Comparison of ENCODE assay signal across 8 mouse cellular contexts in the genomic region with DNA sequence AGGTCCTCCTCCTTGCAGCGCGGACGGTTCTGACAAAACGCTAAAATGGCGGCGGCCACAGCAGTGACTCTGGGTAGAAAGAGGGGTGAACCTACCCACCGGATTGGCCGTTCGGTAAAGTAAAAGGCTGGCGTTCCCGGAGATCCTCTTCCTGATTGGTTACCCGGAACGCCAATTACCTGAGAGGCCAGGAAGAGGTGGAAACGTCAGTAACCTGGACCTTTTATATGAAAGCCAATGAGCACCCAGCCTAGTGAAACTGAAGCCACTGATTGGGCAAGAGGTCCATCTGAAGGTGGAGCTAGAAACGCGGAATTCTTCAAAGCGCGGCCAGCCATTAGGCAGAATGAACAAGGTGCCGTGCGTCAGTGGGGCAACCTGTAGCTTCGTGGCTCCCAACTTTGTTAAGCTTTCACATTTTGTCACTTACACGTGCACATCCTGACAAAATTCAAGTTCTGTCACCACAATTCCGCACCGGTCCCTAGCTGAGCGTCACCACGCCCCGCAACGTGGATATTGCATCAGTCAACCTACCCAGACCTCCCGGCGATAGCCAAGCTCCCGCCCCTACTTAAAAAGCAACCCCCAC. TPM values are rescaled to one million over a fixed set of nuclear protein-coding genes. Genes with fewer than 3 reads are reported as not detected.
DNase-seq lines count a peak whose midpoint lies in the region; ATAC-seq and TF ChIP-seq lines count a peak whose summit lies in the region.

A gene (minus strand): TSS at position 71 of the 592 bp plus-strand sequence.

- peak within 1 kb of the TSS; percentile 65 for H3K4me2 ChIP-seq in kidney, embryonic 14.5 days (replicated peaks; ENCODE audit: low read depth, low read length)
- H3K4me2 ChIP-seq in limb, embryonic 15.5 days = peak within 1 kb of the TSS; percentile 69

- WGBS in kidney, embryonic 14.5 days = under 1% methylated on average over 31 of the region's 31 CpGs
- under 1% methylated on average over 31 of the region's 31 CpGs for WGBS in limb, embryonic 15.5 days

- H3K27me3 ChIP-seq in kidney, embryonic 14.5 days (ENCODE audit: control insufficient read depth, insufficient read depth, low read length) = no peaks in the 10 kb centered on the region
- no peaks in the 10 kb centered on the region for H3K27me3 ChIP-seq in limb, embryonic 15.5 days

- ATAC-seq in kidney, embryonic 14.5 days (ENCODE audit: low FRiP score, low TSS enrichment) = peak; percentile 98
- peak; percentile 97 for ATAC-seq in limb, embryonic 15.5 days (ENCODE audit: insufficient number of reproducible peaks, low FRiP score, low TSS enrichment, low read depth)

- H3K9me3 ChIP-seq in kidney, embryonic 14.5 days (ENCODE audit: control insufficient read depth, low read length) = no peaks in the 10 kb centered on the region
- H3K9me3 ChIP-seq in limb, embryonic 15.5 days = no peaks in the 10 kb centered on the region

- H3K4me3 ChIP-seq in bone marrow macrophage, adult 2 months (ENCODE audit: insufficient read depth, low read length) = peak within 1 kb of the TSS; percentile 89
- H3K4me3 ChIP-seq in embryonic fibroblast, embryonic 13.5 days (ENCODE audit: insufficient read depth, low read length) = peak within 1 kb of the TSS; percentile 96
- H3K4me3 ChIP-seq in kidney, embryonic 14.5 days (ENCODE audit: low read length) = peak within 1 kb of the TSS; percentile 91
- H3K4me3 ChIP-seq in limb, embryonic 15.5 days = peak within 1 kb of the TSS; percentile 74

- peaks cover 35% of the 10 kb centered on the region for H3K36me3 ChIP-seq in kidney, embryonic 14.5 days (ENCODE audit: control insufficient read depth, insufficient read depth, low read length)
- H3K36me3 ChIP-seq in limb, embryonic 15.5 days = peaks cover 44% of the 10 kb centered on the region

- peaks cover 11% of the 10 kb centered on the region for H3K4me1 ChIP-seq in bone marrow macrophage, adult 2 months (ENCODE audit: control insufficient read depth, insufficient read depth, low read length)
- H3K4me1 ChIP-seq in embryonic fibroblast, embryonic 13.5 days (ENCODE audit: control insufficient read depth, insufficient read depth, low read length) = 0 out of 2 replicates have a peak, but pooled peaks cover 2% of the 10 kb centered on the region
- H3K4me1 ChIP-seq in kidney, embryonic 14.5 days (ENCODE audit: control insufficient read depth, insufficient read depth, low read length) = peaks cover 17% of the 10 kb centered on the region
- H3K4me1 ChIP-seq in limb, embryonic 15.5 days = peaks cover 36% of the 10 kb centered on the region

- peak within 1 kb of the TSS; percentile 45 for H3K27ac ChIP-seq in bone marrow macrophage, adult 2 months (ENCODE audit: insufficient read depth, low read depth, low read length)
- H3K27ac ChIP-seq in embryonic fibroblast, embryonic 13.5 days (ENCODE audit: insufficient read depth, low read length) = peak within 1 kb of the TSS; percentile 85
- H3K27ac ChIP-seq in kidney, embryonic 14.5 days (ENCODE audit: low read depth, low read length) = peak within 1 kb of the TSS; percentile 83
- peak within 1 kb of the TSS; percentile 86 for H3K27ac ChIP-seq in limb, embryonic 15.5 days

- TF ChIP-seq CTCF in bone marrow macrophage, adult 2 months (IDR thresholded peaks at IDR 0.05; ENCODE audit: low read depth, low read length) = no peak
- TF ChIP-seq CTCF in embryonic fibroblast, embryonic 13.5 days (IDR thresholded peaks at IDR 0.05; ENCODE audit: borderline replicate concordance, insufficient read depth, low read length) = no peak

- peak; percentile 99 for DNase-seq in A20 (ENCODE audit: low read depth, low spot score)
- peak; percentile 99 for DNase-seq in heart, adult 9 months (ENCODE audit: low spot score in 2 of 2)
- DNase-seq in monocyte, adult 2 months (ENCODE audit: low read depth in 1 of 2, low spot score in 2 of 2) = peak; percentile 90 to 93
- DNase-seq in spleen, postnatal 36 days (ENCODE audit: low spot score in 2 of 2) = peak; percentile 98 to 99

- TF ChIP-seq POLR2A in bone marrow macrophage, adult 2 months (IDR thresholded peaks at IDR 0.05; ENCODE audit: borderline replicate concordance, low read depth, low read length) = no peak
- TF ChIP-seq POLR2A in embryonic fibroblast, embryonic 13.5 days (IDR thresholded peaks at IDR 0.05; ENCODE audit: low read depth, low read length) = peak; percentile 77

- peak within 1 kb of the TSS; percentile 84 for H3K9ac ChIP-seq in kidney, embryonic 14.5 days (ENCODE audit: low read depth, low read length)
- peak within 1 kb of the TSS; percentile 57 for H3K9ac ChIP-seq in limb, embryonic 15.5 days

RNA-seq across cellular contexts. Expression of the gene that starts here (rescaled TPM):
- polyA plus RNA-seq in bone marrow macrophage, adult 2 months (2012; ENCODE audit: insufficient read depth, insufficient read length, missing spikeins) = 18.5 and 18.6 TPM in 2 replicates
- 39.8 and 48.3 TPM in 2 replicates for polyA plus RNA-seq in embryonic fibroblast, embryonic 13.5 days (2011; ENCODE audit: insufficient read length, low read depth, missing spikeins)
- 64.7 and 69.6 TPM in 2 replicates for polyA plus RNA-seq in kidney, embryonic 14.5 days (2014; fragmentation: Nextera tagmentation; extraction: Ambion mirVana)
- 60.3 and 63.0 TPM in 2 replicates for polyA plus RNA-seq in limb, embryonic 15.5 days (2015; fragmentation: Nextera tagmentation; extraction: Ambion mirVana)

Comparison
In these comparisons a context has a peak if more than half of its experiments do, and no peak if none do; other contexts are left out.
1. Peak in every context shown above with its lines: DNase-seq, ATAC-seq, H3K4me3 ChIP-seq and H3K27ac ChIP-seq.